Mouse (Mus musculus) kidney, adult 10 weeks (tissue): Measurements from ENCODE around the gene Vmn1r178. TPM values are rescaled to one million over a fixed set of nuclear protein-coding genes. Genes with fewer than 3 reads are reported as not detected.

ENCODE experiments used
- polyA plus RNA-seq: library from polyadenylated mRNA; stranded (reverse); fragments of 350-450 nt; fragmentation: Illumina TruSeq; extraction: RNeasy Lipid Tissue Mini Kit (QIAGEN cat#74804); gene quantifications from one replicate; pipeline ENCODE4 v1.2.3, GENCODE M21; 2014; ENCODE audit warnings: low read depth, low replicate concordance

The Vmn1r178 gene
- polyA plus RNA-seq = not detected

GRCm38 (mm10) chr7:23891709-23892108 lies at the start of gene Vmn1r178:
TSS of gene Vmn1r178 (plus strand) at chr7:23892009.

GRCm38 (mm10) chr7:23866349-23866748 lies 25.5 kb upstream of the Vmn1r178 start, which contains the start of gene Vmn1r177:
TSS of gene Vmn1r177 (minus strand) at chr7:23866449.

GRCm38 (mm10) chr7:23926678-23927077 lies 34.9 kb downstream of the Vmn1r178 start, which contains the start of gene Vmn1r179:
TSS of gene Vmn1r179 (plus strand) at chr7:23926978.

Other genes starting within 250 kb of the Vmn1r178 start
- gene Vmn1r172, start 233.7 kb upstream of the Vmn1r178 start, polyA plus RNA-seq = not detected
- not detected for gene Vmn1r173, start 191.3 kb upstream of the Vmn1r178 start, polyA plus RNA-seq
- not detected for gene Vmn1r174, start 139.7 kb upstream of the Vmn1r178 start, polyA plus RNA-seq
- gene Vmn1r175, start 81.4 kb upstream of the Vmn1r178 start, polyA plus RNA-seq = not detected
- not detected for gene Vmn1r176, start 54.6 kb upstream of the Vmn1r178 start, polyA plus RNA-seq
- not detected for gene Vmn1r177, start 25.6 kb upstream of the Vmn1r178 start, polyA plus RNA-seq
- not detected for gene Vmn1r179, start 35.0 kb downstream of the Vmn1r178 start, polyA plus RNA-seq
- not detected for gene Vmn1r180, start 58.6 kb downstream of the Vmn1r178 start, polyA plus RNA-seq
- not detected for gene Vmn1r181, start 82.6 kb downstream of the Vmn1r178 start, polyA plus RNA-seq
- not detected for gene V1rd19, start 109.7 kb downstream of the Vmn1r178 start, polyA plus RNA-seq
- gene Vmn1r183, start 161.2 kb downstream of the Vmn1r178 start, polyA plus RNA-seq = not detected
- gene Zfp180, start 189.9 kb downstream of the Vmn1r178 start, polyA plus RNA-seq = 10.3 TPM
- 0.89 TPM for gene Zfp112, start 220.3 kb downstream of the Vmn1r178 start, polyA plus RNA-seq
- 4.6 TPM for gene Zfp235, start 242.2 kb downstream of the Vmn1r178 start, polyA plus RNA-seq